Mouse (Mus musculus) heart, embryonic 14.5 days (tissue): ENCODE data around the gene Daglb. TPM values are rescaled to one million over a fixed set of nuclear protein-coding genes. Genes with fewer than 3 reads are reported as not detected.
"Not testable (repeated sequence)": the region's sequence is repeated elsewhere in the genome, so short reads cannot be mapped to it uniquely, and the experiment has no call there.

Source experiments
- ATAC-seq: fragments of 200-750 bp; cut with Nextera tagmentation; 2 replicates; pipeline ENCODE4 v1.8.0; 2017; ENCODE audit warnings: low read depth, moderate TSS enrichment; ENCODE audit not compliant: insufficient number of reproducible peaks, insufficient read depth, low FRiP score
- H3K27ac ChIP-seq, 2 experiments: fragments of 200-500 bp in 1 of 2; fragments of 300-500 bp in 1 of 2; sonication (generic) in 1 of 2; replicated peaks in 1 of 2; 2 replicates each; pipeline ENCODE4 v1.5.1; 2012 to 2014; ENCODE audit warnings: low read depth in 2 of 2, low read length in 2 of 2, control low read depth in 1 of 2, mild to moderate bottlenecking in 1 of 2, mixed read lengths in 1 of 2; ENCODE audit not compliant: control insufficient read depth in 1 of 2, insufficient read depth in 1 of 2
- H3K27me3 ChIP-seq: fragments of 300-500 bp; sonication (generic); 2 replicates; pipeline ENCODE4 v1.6.1; 2014; ENCODE audit warnings: mild to moderate bottlenecking, low read length, control low read depth; ENCODE audit not compliant: control insufficient read depth, insufficient read depth
- H3K36me3 ChIP-seq: fragments of 300-500 bp; sonication (generic); 2 replicates; pipeline ENCODE4 v1.6.1; 2014; ENCODE audit warnings: mild to moderate bottlenecking, control low read depth, low read length, mixed read lengths; ENCODE audit not compliant: control insufficient read depth, insufficient read depth
- H3K4me1 ChIP-seq, 2 experiments: fragments of 200-500 bp in 1 of 2; fragments of 300-500 bp in 1 of 2; sonication (generic) in 1 of 2; 2 replicates each; pipeline ENCODE4 v1.6.1; 2012 to 2014; ENCODE audit warnings: low read length in 2 of 2, control low read depth in 1 of 2, mixed read lengths in 1 of 2; ENCODE audit not compliant: control insufficient read depth in 2 of 2, insufficient read depth in 2 of 2
- H3K4me2 ChIP-seq: fragments of 300-500 bp; sonication (generic); 2 replicates; pipeline ENCODE4 v1.6.1; 2014; ENCODE audit warnings: mild to moderate bottlenecking, low read length
- H3K4me3 ChIP-seq, 2 experiments: fragments of 200-500 bp in 1 of 2; fragments of 300-500 bp in 1 of 2; sonication (generic) in 1 of 2; 2 replicates each; pipeline ENCODE4 v1.5.1; 2012 to 2014; ENCODE audit warnings: low read length in 2 of 2, mild to moderate bottlenecking in 2 of 2, control low read depth in 1 of 2, low read depth in 1 of 2, moderate library complexity in 1 of 2; ENCODE audit not compliant: control insufficient read depth in 1 of 2, insufficient read depth in 1 of 2
- H3K9ac ChIP-seq: fragments of 300-500 bp; sonication (generic); 2 replicates; pipeline ENCODE4 v1.6.1; 2014; ENCODE audit warnings: mild to moderate bottlenecking, low read length
- H3K9me3 ChIP-seq: fragments of 300-500 bp; sonication (generic); 2 replicates; pipeline ENCODE4 v1.6.1; 2016; ENCODE audit warnings: low read length, control low read depth; ENCODE audit not compliant: control insufficient read depth
- WGBS: fragments of 180-500 bp; shearing (Covaris S2); extraction: QIAGEN DNeasy Blood & Tissue Kit; methylation state at CpG from one replicate; pipeline ENCODE4 v1.1.7; 2014; 5-methylcytosine and 5-hydroxymethylcytosine counted together
- polyA plus RNA-seq: library from polyadenylated mRNA; unstranded; fragments of >200 nt; fragmentation: Nextera tagmentation; extraction: Ambion mirVana; gene quantifications from 2 replicates; pipeline ENCODE4 v1.2.1, GENCODE M21; 2014

The Daglb gene
- polyA plus RNA-seq, 1 experiment from 2014 or later: 10.8 TPM

GRCm38 (mm10) chr5:143534922-143535321 lies 70.5 kb downstream of the Daglb start:
- no peak overlapping the region for H3K9ac ChIP-seq
- 80% methylated on average over 4 of the region's 4 CpGs for WGBS
- H3K36me3 ChIP-seq: no peaks in the 10 kb centered on the region
- H3K9me3 ChIP-seq: no peaks in the 10 kb centered on the region
- H3K27me3 ChIP-seq: no peaks in the 10 kb centered on the region
- H3K27ac ChIP-seq: no peak overlapping the region
- no peak for ATAC-seq
- H3K4me2 ChIP-seq: no peak overlapping the region
- H3K4me1 ChIP-seq: no peaks in the 10 kb centered on the region
- no peak overlapping the region for H3K4me3 ChIP-seq

DNA sequence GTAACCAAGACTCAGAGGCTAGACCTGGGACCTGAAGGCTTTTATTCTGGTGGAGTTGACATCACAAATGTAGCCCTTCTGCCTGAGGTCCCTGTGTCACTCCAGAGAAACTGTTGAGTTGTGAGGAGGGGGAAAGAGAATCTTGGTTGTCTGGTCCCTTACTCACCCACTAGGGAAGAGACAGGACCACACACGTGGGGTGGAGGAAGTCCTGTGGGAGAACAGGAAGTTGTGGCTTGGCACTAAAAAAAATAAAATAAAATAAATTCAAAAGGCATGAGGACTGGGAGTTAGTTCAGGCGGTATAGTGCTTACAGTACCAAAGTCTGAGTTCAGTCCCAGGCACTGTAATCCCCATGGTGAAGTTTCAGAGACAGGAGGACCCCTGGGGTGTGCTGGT lies 72.6 kb downstream of the Daglb start:
- no peak overlapping the region for H3K4me2 ChIP-seq
- H3K9ac ChIP-seq: no peak overlapping the region
- no peaks in the 10 kb centered on the region for H3K27me3 ChIP-seq
- no peaks in the 10 kb centered on the region for H3K9me3 ChIP-seq
- no peak overlapping the region for H3K27ac ChIP-seq
- 35% methylated on average over 2 of the region's 2 CpGs for WGBS
- H3K4me3 ChIP-seq: no peak overlapping the region
- H3K36me3 ChIP-seq: no peaks in the 10 kb centered on the region
- ATAC-seq: no peak
- no peaks in the 10 kb centered on the region for H3K4me1 ChIP-seq

- WGBS: 58% methylated on average over 8 of the region's 8 CpGs
- ATAC-seq: no peak
Measured at GRCm38 (mm10) chr5:143539111-143539510, 74.7 kb downstream of the Daglb start.

GRCm38 (mm10) chr5:143547384-143547783 lies 83.0 kb downstream of the Daglb start:
- H3K4me2 ChIP-seq: peak overlapping the region; percentile 97; the same call in 1 of the 2 replicates
- H3K36me3 ChIP-seq: peaks cover 12% of the 10 kb centered on the region; the same call in 1 of the 2 replicates
- H3K4me1 ChIP-seq: peaks cover 2 to 20% of the 10 kb centered on the region in 2 experiments; a peak in 3 of 4 replicates
- no peaks in the 10 kb centered on the region for H3K27me3 ChIP-seq
- no peak for ATAC-seq
- no peak overlapping the region for H3K9ac ChIP-seq
- no peak overlapping the region for H3K4me3 ChIP-seq
- WGBS: 8% methylated on average over 11 of the region's 11 CpGs
- no peaks in the 10 kb centered on the region for H3K9me3 ChIP-seq
- no peak overlapping the region for H3K27ac ChIP-seq

More at GRCm38 (mm10) chr5:143539111-143539510, 74.7 kb downstream of the Daglb start:
- no peaks in the 10 kb centered on the region for H3K36me3 ChIP-seq
- no peak overlapping the region for H3K27ac ChIP-seq
- H3K4me1 ChIP-seq: no peaks in the 10 kb centered on the region
- H3K9me3 ChIP-seq: no peaks in the 10 kb centered on the region
- no peak overlapping the region for H3K4me2 ChIP-seq
- no peaks in the 10 kb centered on the region for H3K27me3 ChIP-seq
- H3K9ac ChIP-seq: no peak overlapping the region
- no peak overlapping the region for H3K4me3 ChIP-seq

DNA sequence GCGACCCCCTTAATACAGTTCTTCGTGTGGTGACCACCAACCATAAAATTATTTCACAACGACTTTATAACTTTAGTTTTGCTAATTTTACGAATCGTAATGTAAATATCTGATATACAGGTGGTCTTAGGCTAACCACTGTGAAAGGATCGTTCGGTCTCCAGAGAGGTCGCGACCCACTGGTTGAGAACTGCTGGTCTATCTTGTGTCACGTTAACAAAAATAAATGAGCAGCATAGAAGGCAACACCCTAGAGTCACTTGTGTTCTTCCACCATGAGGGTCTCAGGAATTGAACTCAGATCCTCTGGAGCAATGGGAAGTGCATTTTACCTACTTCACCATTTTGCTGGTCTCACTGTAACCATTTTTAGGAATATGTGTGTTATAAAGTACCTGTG lies 83.5 kb downstream of the Daglb start:
- ATAC-seq: no peak
- no peaks in the 10 kb centered on the region for H3K9me3 ChIP-seq
- 51% methylated on average over 10 of the region's 10 CpGs for WGBS
- H3K4me2 ChIP-seq: peak overlapping the region; percentile 97
- peak overlapping the region in 1 of 2 experiments; percentile 66; a peak in 1 of 4 replicates for H3K27ac ChIP-seq
- no peak overlapping the region for H3K9ac ChIP-seq
- no peaks in the 10 kb centered on the region for H3K27me3 ChIP-seq
- H3K4me3 ChIP-seq: no peak overlapping the region
- peaks cover 2 to 20% of the 10 kb centered on the region in 2 experiments; a peak in 3 of 4 replicates for H3K4me1 ChIP-seq
- H3K36me3 ChIP-seq: peaks cover 12% of the 10 kb centered on the region; the same call in 1 of the 2 replicates

- peak; percentile 94 for ATAC-seq
- Histone ChIP-seq H3K4me2 (peak overlapping the region; percentile 97), H3K27me3 (no peaks in the 10 kb centered on the region), H3K27ac (peak overlapping the region; percentile 64 to 66; a peak in 3 of 4 replicates), H3K9ac (peak overlapping the region; percentile 85), H3K9me3 (no peaks in the 10 kb centered on the region), H3K36me3 (peaks cover 12% of the 10 kb centered on the region; the same call in 1 of the 2 replicates), H3K4me3 (peak overlapping the region; percentile 55 to 70), H3K4me1 (peaks cover 2 to 20% of the 10 kb centered on the region in 2 experiments; a peak in 3 of 4 replicates)
- WGBS: under 1% methylated on average over 37 of the region's 37 CpGs
Measured at GRCm38 (mm10) chr5:143548401-143548846, 84.0 kb downstream of the Daglb start.

GRCm38 (mm10) chr5:143548922-143549321 lies 84.5 kb downstream of the Daglb start:
- H3K27ac ChIP-seq: peak overlapping the region in 1 of 2 experiments; percentile 66; a peak in 1 of 4 replicates
- peaks cover 14% of the 10 kb centered on the region; the same call in 1 of the 2 replicates for H3K36me3 ChIP-seq
- peak overlapping the region; percentile 55 to 70 for H3K4me3 ChIP-seq
- H3K4me1 ChIP-seq: peaks cover 2 to 20% of the 10 kb centered on the region in 2 experiments; a peak in 3 of 4 replicates
- WGBS: 0% methylated on average over 14 of the region's 28 CpGs
- H3K9me3 ChIP-seq, H3K27me3 ChIP-seq: not testable (repeated sequence)
- ATAC-seq: peak; percentile 33; the same call in 1 of the 2 replicates
- peak overlapping the region; percentile 85 for H3K9ac ChIP-seq
- H3K4me2 ChIP-seq: peak overlapping the region; percentile 97

DNA sequence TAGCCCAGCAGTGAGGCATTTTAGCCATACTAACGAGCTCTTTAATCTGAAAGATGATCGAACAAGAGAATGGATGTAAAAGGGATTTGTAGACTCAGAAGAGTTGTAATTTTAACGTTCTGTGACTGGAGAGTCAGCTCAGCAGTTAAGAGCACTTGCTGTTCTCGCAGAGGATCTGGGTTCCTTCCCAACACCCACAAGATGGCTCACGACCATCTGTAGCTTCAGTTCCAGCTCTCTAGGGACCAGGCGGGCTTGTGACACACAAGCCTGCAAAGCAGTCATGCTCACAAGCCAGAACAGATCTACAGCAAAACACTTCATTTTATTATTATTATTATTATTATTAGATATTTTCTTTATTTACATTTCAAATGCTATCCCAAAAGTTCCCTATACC lies 88.5 kb downstream of the Daglb start:
- peaks cover 8 to 21% of the 10 kb centered on the region in 2 experiments; a peak in 3 of 4 replicates for H3K4me1 ChIP-seq
- no peak overlapping the region for H3K4me2 ChIP-seq
- H3K27me3 ChIP-seq: no peaks in the 10 kb centered on the region
- 87% methylated on average over 6 of the region's 6 CpGs for WGBS
- no peak overlapping the region for H3K4me3 ChIP-seq
- no peak for ATAC-seq
- no peaks in the 10 kb centered on the region for H3K9me3 ChIP-seq
- no peak overlapping the region for H3K27ac ChIP-seq
- peaks cover 17% of the 10 kb centered on the region; the same call in 1 of the 2 replicates for H3K36me3 ChIP-seq
- H3K9ac ChIP-seq: no peak overlapping the region
